Mouse (Mus musculus) intestine, postnatal 0 days (tissue): ENCODE measurements around the gene Kmt2d. TPM values are rescaled to one million over a fixed set of nuclear protein-coding genes. Genes with fewer than 3 reads are reported as not detected.

Source experiments
- ATAC-seq: fragments of 200-750 bp; cut with Nextera tagmentation; 2 replicates; pipeline ENCODE4 v1.8.0; 2017; ENCODE audit warnings: mild to moderate bottlenecking, moderate TSS enrichment, moderate library complexity
- H3K27ac ChIP-seq: fragments of 300-500 bp; sonication (generic); 2 replicates; pipeline ENCODE4 v1.5.1; 2014; ENCODE audit warnings: mild to moderate bottlenecking, low read depth, low read length, moderate library complexity
- H3K27me3 ChIP-seq: fragments of 300-500 bp; sonication (generic); replicated peaks from 2 replicates; pipeline ENCODE4 v1.6.1; 2014; ENCODE audit warnings: low read length, mixed read lengths; ENCODE audit not compliant: control insufficient read depth, insufficient read depth
- H3K36me3 ChIP-seq: fragments of 300-500 bp; sonication (generic); 2 replicates; pipeline ENCODE4 v1.6.1; 2014; ENCODE audit warnings: mild to moderate bottlenecking, moderate library complexity; ENCODE audit not compliant: control insufficient read depth, insufficient read depth
- H3K4me1 ChIP-seq: fragments of 300-500 bp; sonication (generic); replicated peaks from 2 replicates; pipeline ENCODE4 v1.6.1; 2014; ENCODE audit warnings: antibody characterized with exemption, low read length, mixed read lengths; ENCODE audit not compliant: control insufficient read depth, insufficient read depth
- H3K4me2 ChIP-seq: fragments of 300-500 bp; sonication (generic); replicated peaks from 2 replicates; pipeline ENCODE4 v1.6.1; 2014; ENCODE audit warnings: low read depth, mild to moderate bottlenecking, moderate library complexity
- H3K4me3 ChIP-seq: fragments of 300-500 bp; sonication (generic); 2 replicates; pipeline ENCODE4 v1.5.1; 2014; ENCODE audit warnings: low read depth, low read length
- H3K9ac ChIP-seq: fragments of 300-500 bp; sonication (generic); 2 replicates; pipeline ENCODE4 v1.6.1; 2014; ENCODE audit warnings: mild to moderate bottlenecking, low read depth, low read length
- H3K9me3 ChIP-seq: fragments of 300-500 bp; sonication (generic); 2 replicates; pipeline ENCODE4 v1.6.1; 2016; ENCODE audit warnings: mixed run types; ENCODE audit not compliant: control insufficient read depth
- CTCF ChIP-seq: sonication (generic); IDR thresholded peaks from 2 replicates; pipeline ENCODE4 v1.5.1; 2016; ENCODE audit warnings: low read depth, mild to moderate bottlenecking, control low read depth, antibody characterized with exemption, moderate library complexity
- WGBS: fragments of 180-500 bp; shearing (Covaris S2); extraction: QIAGEN DNeasy Blood & Tissue Kit; methylation state at CpG from one replicate; pipeline ENCODE4 v1.1.7; 2014; 5-methylcytosine and 5-hydroxymethylcytosine counted together
- polyA plus RNA-seq: library from polyadenylated mRNA; unstranded; fragments of >200 nt; fragmentation: Nextera tagmentation; extraction: Ambion mirVana; gene quantifications from 2 replicates; pipeline ENCODE4 v1.2.1, GENCODE M21; 2015

Gene Kmt2d
- polyA plus RNA-seq, 1 experiment from 2014 or later: 5.3 TPM

DNA sequence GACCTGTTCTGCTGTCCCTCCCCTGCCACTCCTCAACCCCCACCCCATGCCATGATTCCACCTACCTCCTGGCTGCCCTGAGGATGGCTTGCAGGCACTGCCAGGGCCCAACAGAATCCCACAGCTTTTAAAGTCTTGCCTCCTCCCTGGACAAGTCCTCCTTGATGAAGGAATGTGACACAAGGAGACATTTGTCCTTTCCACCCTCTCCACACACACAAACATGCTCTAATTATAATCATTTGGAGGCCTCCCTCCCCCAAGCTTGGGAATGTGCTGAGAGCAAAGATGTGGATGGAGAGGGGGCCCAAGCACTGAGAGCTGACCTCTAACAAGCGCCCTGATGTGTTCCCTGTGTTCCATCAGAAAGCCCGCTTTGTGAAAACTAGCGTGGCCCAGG, 61.6 kb downstream of the Kmt2d start, which contains the start of gene Ddn:
Ddn (minus strand) TSS at position 101 of the 400 bp plus-strand sequence.
- peak within 1 kb of the TSS; percentile 82 for H3K4me2 ChIP-seq
- H3K27ac ChIP-seq: no peak within 1 kb of the TSS
- H3K4me3 ChIP-seq: peak within 1 kb of the TSS; percentile 44
- H3K9ac ChIP-seq: no peak within 1 kb of the TSS
- no peaks in the 10 kb centered on the region for H3K9me3 ChIP-seq
- WGBS: 61% methylated on average over 3 of the region's 3 CpGs
- H3K27me3 ChIP-seq: peaks cover 56% of the 10 kb centered on the region
- ATAC-seq: no peak
- no peak for TF ChIP-seq CTCF
- 0 out of 2 replicates have a peak, but pooled peaks cover 19% of the 10 kb centered on the region for H3K4me1 ChIP-seq
- H3K36me3 ChIP-seq: peaks cover 23% of the 10 kb centered on the region

- Histone ChIP-seq H3K4me3 (no peak overlapping the region), H3K27me3 (peaks cover 62% of the 10 kb centered on the region), H3K36me3 (peaks cover 16% of the 10 kb centered on the region), H3K27ac (no peak overlapping the region), H3K9ac (no peak overlapping the region), H3K4me1 (0 out of 2 replicates have a peak, but pooled peaks cover 19% of the 10 kb centered on the region), H3K4me2 (peak overlapping the region; percentile 82; the same call in 1 of the 2 replicates), H3K9me3 (no peaks in the 10 kb centered on the region)
- no peak for TF ChIP-seq CTCF
- ATAC-seq: no peak
- WGBS: 21% methylated on average over 6 of the region's 6 CpGs
These were observed 62.3 kb downstream of the Kmt2d start for GRCm38 (mm10) chr15:98808651-98809134.

DNA sequence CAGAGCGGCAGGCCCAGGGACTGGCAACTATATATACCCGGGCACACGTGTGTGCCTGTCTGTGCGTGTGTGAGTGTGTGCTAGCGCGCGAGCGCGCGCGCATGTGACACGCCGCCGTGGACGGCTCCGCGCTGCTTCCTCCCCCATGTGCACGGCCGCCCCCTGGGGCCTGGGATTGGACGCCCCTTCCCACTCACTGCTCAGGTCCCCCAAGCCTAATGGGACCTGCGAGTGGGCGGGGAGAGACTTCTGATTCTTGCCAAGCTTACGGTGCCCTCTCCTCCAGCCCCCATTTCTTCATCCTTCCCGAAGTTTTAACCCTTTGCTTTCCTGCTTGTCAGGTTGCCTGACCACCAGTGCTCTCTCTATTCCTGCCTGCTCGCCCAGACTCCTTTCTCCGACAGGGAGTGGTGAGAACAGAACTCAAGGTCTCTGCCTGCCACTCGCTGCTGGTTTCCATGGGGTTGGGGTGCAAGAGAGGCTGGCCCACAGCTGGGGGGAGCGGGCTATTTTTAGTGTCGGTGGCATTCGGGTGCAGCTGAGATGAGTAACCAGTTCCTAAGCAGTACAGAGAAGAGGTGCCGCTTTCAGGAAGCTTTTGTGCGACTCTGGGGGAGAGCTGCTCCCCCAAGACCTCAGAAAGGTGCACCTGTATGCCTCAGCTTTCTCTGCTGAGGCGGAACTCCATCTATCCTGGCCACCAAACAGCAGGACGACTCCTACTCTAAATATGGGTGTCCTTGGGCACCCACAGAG, 62.9 kb downstream of the Kmt2d start:
- H3K4me2 ChIP-seq: peak overlapping the region; percentile 82
- H3K27ac ChIP-seq: no peak overlapping the region
- peak; percentile 25; the same call in 1 of the 2 replicates for ATAC-seq
- peaks cover 10% of the 10 kb centered on the region for H3K36me3 ChIP-seq
- H3K4me1 ChIP-seq: 0 out of 2 replicates have a peak, but pooled peaks cover 19% of the 10 kb centered on the region
- peaks cover 68% of the 10 kb centered on the region for H3K27me3 ChIP-seq
- under 1% methylated on average over 34 of the region's 34 CpGs for WGBS
- H3K9me3 ChIP-seq: no peaks in the 10 kb centered on the region
- no peak overlapping the region for H3K9ac ChIP-seq
- TF ChIP-seq CTCF: no peak
- peak overlapping the region; percentile 44 for H3K4me3 ChIP-seq

DNA sequence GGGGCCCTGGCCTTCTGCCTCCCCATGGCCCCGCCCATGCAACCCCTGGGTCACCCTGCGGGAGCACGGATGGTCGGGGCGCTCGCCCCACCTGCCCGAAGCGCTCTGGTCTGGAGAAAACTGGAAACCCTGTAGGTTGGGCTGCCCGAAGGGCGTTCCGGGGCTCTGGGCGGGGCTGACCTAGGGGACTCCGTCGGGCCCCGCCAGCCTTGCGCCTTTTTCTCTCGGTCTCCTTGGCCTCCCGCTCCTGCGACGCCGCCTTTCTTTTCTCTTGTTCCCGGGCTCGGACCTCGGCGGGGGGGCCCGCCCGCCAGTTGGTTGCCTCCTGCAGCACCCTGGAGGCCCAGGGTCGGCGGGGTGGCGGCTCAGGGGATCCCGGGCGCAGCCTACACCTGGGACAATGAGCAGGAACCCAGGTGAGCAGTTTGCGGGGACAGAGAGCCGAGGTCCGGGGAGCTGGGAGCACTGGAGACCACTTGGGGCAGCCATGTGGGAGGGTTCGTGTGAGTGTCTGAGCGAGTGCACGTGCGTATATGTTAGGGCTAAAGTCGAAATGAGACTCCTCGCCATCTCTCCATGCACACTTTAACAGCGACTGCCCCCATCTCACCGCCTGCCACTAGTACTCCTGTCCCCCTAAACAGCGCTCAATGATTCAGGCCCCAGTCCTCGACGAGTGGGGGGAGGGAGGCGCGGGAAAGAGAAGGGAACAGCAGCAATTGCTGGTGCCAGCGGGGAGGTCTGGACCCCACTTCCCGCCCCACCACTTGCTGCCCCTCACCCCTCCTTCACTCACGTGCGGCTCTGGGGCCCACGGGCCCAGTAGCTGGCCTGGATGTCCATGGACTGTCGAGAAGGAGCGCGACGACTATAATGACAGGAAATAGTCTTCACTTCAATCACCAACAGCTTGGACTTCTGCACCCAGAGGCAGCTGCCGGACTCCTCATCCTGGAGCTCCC, 63.9 kb downstream of the Kmt2d start:
- TF ChIP-seq CTCF: no peak
- peak; percentile 14; the same call in 1 of the 2 replicates for ATAC-seq

DNA sequence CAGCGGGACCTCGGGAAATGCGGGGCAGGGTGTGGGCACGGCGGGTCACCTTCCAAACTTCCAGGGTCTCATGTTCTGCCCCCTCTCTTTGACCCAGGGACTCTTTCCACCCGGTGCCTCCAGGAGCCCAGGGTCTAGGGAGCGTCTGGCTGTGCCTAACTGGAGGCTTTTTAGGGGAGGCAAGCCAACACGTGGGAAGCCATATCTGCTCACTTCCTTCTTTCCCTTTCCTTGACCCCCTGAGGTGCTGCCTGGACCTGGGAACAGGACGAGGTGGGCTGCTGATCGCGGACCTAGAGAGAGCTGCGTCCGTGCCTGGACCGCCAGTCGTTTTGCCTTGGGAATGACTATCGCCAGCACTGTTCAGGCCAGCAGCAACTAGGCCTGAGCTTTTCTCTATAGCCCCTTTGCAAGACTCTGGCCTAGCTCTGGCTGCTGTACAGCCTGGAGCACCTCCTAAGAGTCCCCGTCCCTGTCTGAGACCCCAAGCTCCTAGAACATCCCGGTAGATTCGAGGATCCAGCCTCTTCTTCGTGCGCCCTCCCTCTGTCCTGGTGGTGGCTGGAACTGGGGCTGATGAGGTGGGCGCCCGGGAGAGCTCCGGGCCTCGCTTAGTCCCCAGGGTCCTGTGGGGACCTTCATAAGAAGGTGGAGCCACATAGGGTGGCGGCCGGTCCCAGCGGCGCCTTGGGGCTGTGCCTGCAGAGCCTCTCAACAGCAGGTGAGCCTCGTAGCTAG, 64.8 kb downstream of the Kmt2d start:
- no peak for TF ChIP-seq CTCF
- Histone ChIP-seq H3K9ac (0 out of 2 replicates have a peak overlapping the region, but pooled peaks have one; percentile 42), H3K27me3 (peaks cover 76% of the 10 kb centered on the region), H3K9me3 (no peaks in the 10 kb centered on the region), H3K4me3 (peak overlapping the region; percentile 44), H3K4me1 (0 out of 2 replicates have a peak, but pooled peaks cover 19% of the 10 kb centered on the region), H3K4me2 (peak overlapping the region; percentile 86), H3K36me3 (0 out of 2 replicates have a peak, but pooled peaks cover 4% of the 10 kb centered on the region), H3K27ac (no peak overlapping the region)
- 27% methylated on average over 30 of the region's 30 CpGs for WGBS
- no peak for ATAC-seq

More for the DNA sequence above, 63.9 kb downstream of the Kmt2d start:
- under 1% methylated on average over 57 of the region's 58 CpGs for WGBS
- Histone ChIP-seq H3K4me1 (0 out of 2 replicates have a peak, but pooled peaks cover 19% of the 10 kb centered on the region), H3K9me3 (no peaks in the 10 kb centered on the region), H3K27me3 (peaks cover 73% of the 10 kb centered on the region), H3K36me3 (0 out of 2 replicates have a peak, but pooled peaks cover 5% of the 10 kb centered on the region), H3K9ac (peak overlapping the region; percentile 42; the same call in 1 of the 2 replicates), H3K4me2 (peak overlapping the region; percentile 82), H3K4me3 (peak overlapping the region; percentile 44), H3K27ac (no peak overlapping the region)
